Mouse (Mus musculus): ENCODE measurements around the gene Lrfn4. TPM values are rescaled to one million over a fixed set of nuclear protein-coding genes. Genes with fewer than 3 reads are reported as not detected.

Gene Lrfn4
- total RNA-seq, 4 experiments from 2014 or later, result 3.9 to 9.3 (median 6.5) TPM

DNA sequence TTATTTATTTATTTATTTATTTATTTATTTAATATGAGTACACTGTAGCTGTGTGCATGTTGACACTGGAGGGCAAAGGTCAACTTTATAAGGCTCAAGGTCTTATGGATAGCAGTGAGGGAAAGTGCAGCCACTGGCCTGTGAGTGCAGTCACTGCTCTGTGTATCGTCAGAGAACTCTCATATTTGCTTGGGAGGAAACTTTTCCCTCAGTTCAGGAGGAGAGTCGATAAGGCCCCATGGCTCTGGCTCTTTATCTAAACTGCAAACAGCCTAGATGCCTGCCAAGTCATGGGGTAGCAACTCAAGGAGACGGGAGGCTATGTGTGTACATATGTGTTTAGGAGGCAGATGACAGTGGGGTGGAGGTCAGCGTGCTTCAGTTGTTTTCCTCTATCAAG is 46.6 kb downstream of the Lrfn4 start:
- DNase-seq, result no peak

DNA sequence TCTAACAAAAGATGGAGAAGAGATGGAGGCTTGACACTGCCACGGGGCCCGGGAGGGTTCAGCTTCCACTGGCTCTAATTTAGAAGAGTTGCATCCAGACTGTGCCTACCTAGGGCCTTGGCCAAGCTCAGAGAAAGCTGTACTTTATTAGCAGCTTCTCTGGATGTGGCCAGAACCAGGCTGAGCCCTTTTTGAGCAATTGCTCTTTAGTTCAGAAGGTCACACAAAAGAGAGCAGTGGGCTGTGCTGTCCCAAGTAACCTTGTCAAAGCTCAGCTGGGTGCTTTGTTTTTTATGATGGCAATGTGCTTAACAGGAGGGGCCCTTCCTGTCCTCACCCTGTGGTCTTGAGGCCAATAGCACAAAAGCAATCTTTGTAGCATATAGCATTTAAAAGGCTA is 47.8 kb downstream of the Lrfn4 start:
- DNase-seq, result no peak

DNA sequence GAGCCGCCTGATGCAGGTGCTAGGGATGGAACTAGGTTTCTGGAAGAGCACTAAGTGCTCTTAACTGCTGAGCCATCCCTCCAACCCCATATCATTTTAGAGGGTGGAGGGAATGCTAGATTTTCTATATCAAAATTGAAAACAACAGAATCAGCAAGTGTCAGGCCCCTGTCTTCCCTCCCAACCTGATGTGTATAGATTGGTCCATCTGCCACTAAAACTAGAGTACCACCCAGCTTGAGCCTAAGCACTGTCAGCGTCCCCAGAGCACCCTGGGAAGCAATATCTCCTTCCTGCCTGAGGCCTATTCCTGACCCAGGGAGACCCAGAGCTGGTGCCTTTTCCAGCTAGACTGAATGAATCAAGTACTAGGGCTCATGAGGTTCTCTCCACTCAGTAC is 48.6 kb downstream of the Lrfn4 start:
- DNase-seq, result no peak

DNA sequence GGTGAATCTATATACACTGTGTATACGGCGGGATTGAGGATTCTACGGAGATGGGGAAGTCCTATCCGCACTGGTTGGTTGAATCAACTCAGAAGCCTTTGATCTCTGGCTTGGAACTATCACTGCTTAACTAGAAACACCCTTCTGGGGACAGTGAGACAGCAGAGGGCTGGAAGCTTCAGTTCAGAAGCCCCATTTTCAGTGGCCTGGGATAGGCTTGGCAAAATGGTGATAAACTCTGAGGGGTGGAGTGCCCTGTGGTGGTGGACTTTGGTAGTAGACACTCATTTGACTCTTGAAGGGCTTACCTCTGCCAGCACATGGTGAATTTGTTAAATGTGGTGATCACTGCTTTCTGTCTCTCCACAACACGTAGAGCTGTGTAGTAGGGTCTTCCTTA is 49.8 kb downstream of the Lrfn4 start:
- no peak for DNase-seq

Small RNAs within 50 kb of the gene (microRNA-seq; reads per million reads assigned to microRNA genes)
- gene Mir6986, result 0.84 to 1.1 reads per million in 2 experiments

Other genes with a start within 250 kb of the Lrfn4 start
- 100 to 1,000 TPM in 3 of 4 experiments, 10 to 100 TPM in 1; 88.6 to 150 (median 124) TPM for gene Kdm2a, start 217.4 kb downstream of the Lrfn4 start, total RNA-seq (2022)
- gene Rhod, start 176.2 kb downstream of the Lrfn4 start, total RNA-seq (2022), result 10 to 100 TPM; 29.8 to 48.0 (median 39.3) TPM
- gene Syt12, start 138.2 kb downstream of the Lrfn4 start, total RNA-seq (2022), result 10 to 100 TPM; 60.5 to 90.4 (median 73.7) TPM
- 10 to 100 TPM; 12.2 to 22.5 (median 20.2) TPM for gene 2010003K11Rik, start 117.1 kb downstream of the Lrfn4 start, total RNA-seq (2022)
- 100 to 1,000 TPM; 351 to 737 (median 517) TPM for gene Pcx, start 105.2 kb downstream of the Lrfn4 start, total RNA-seq (2022)
- gene Rce1, start 10.0 kb upstream of the Lrfn4 start, total RNA-seq (2022), result 10 to 100 TPM; 34.0 to 47.7 (median 38.9) TPM
- gene Gm960, start 83.0 kb upstream of the Lrfn4 start, total RNA-seq (2022), result 1 to 10 TPM in 1 of 4 experiments, under 1 TPM in 2, not detected in 1; 0.67 to 1.0 (median 0.94) TPM
- gene Sptbn2, start 95.5 kb upstream of the Lrfn4 start, total RNA-seq (2022), result 1 to 10 TPM in 3 of 4 experiments, under 1 TPM in 1; 0.99 to 3.5 (median 1.6) TPM
- 10 to 100 TPM; 14.3 to 16.5 (median 16.1) TPM for gene Rbm4b, start 140.8 kb upstream of the Lrfn4 start, total RNA-seq (2022)
- 10 to 100 TPM; 54.0 to 83.2 (median 62.0) TPM for gene Rbm4, start 178.2 kb upstream of the Lrfn4 start, total RNA-seq (2022)
- gene Gm21992, start 195.9 kb upstream of the Lrfn4 start, total RNA-seq (2022), result 10 to 100 TPM; 20.7 to 31.8 (median 24.4) TPM
- gene Rbm14, start 196.0 kb upstream of the Lrfn4 start, total RNA-seq (2022), result 10 to 100 TPM; 43.7 to 64.6 (median 53.9) TPM
- gene Ccs, start 223.7 kb upstream of the Lrfn4 start, total RNA-seq (2022), result 100 to 1,000 TPM; 101 to 198 (median 175) TPM
- under 1 TPM; 0.15 to 0.59 (median 0.29) TPM for gene Ccdc87, start 223.7 kb upstream of the Lrfn4 start, total RNA-seq (2022)
- gene Ctsf, start 239.5 kb upstream of the Lrfn4 start, total RNA-seq (2022), result 100 to 1,000 TPM; 412 to 672 (median 540) TPM